Mouse (Mus musculus) cerebellum, adult 18-20 months (tissue): Measurements from ENCODE around the gene Plgrkt.
"Not testable (repeated sequence)": the region's sequence is repeated elsewhere in the genome, so short reads cannot be mapped to it uniquely, and the experiment has no call there.

ENCODE experiments used
- DNase-seq, 2 experiments: peaks; one replicate each; pipeline ENCODE4 v3.0.0; 2021

Gene Plgrkt

GRCm38 (mm10) chr19:29366969-29367622 is at the start of gene Plgrkt, which contains the start of gene Cd274:
TSS of gene Plgrkt (minus strand) at chr19:29367390.
TSS of gene Cd274 (plus strand) at chr19:29367455.
- peak; percentile 64 to 72 for DNase-seq

DNA sequence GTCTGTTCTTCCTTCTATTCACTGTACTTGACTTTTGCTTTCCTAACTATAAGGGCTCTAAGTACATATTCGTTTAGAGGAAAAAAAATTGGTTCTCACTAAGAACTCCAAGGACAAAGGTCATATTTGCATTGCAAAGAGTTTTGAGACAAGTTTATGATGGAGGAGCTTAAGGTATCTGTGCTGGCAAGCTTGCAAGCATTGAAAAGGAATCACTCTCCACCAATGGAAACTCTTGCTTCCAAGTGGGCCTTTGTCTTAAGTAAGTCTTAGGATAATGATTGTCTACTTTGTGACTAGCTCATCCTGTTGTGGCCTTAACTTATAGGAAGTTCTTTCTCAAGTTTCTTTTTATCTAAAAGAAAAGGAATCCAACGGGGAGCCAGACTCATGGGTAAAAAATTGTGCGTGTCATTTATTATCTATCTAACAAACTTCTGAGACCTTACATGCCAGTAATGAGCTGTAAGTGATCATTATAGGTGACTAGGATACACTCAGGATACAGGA is 49.3 kb upstream of the Plgrkt start:
- no peak for DNase-seq

- DNase-seq, result not testable (repeated sequence)
Observed at GRCm38 (mm10) chr19:29414917-29415316, 47.7 kb upstream of the Plgrkt start.

- no peak for DNase-seq
Observed at GRCm38 (mm10) chr19:29414513-29414912, 47.3 kb upstream of the Plgrkt start.

GRCm38 (mm10) chr19:29412476-29413420 is 45.6 kb upstream of the Plgrkt start:
- no peak for DNase-seq

DNA sequence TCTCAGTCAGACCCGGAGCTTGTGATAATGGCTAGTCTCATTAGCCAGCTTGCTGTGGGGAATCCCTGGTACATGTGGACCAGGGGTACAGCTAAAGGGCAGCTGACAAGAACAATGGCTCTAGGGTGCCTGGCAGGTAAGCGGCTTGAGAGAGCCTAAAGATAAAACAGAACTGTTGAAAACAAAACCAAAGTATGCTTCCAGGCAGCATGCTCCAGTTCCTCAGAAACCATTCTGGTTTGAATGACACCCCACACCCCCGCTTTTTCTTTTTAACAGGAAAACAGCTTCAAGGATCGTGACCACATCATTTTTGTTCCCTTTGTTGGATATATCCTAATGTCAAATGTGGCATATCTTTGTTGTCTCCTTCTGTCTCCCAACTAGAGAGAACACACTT is 43.4 kb upstream of the Plgrkt start, which contains the start of gene Pdcd1lg2:
Gene Pdcd1lg2 (plus strand): TSS at position 301 of the 400 bp plus-strand sequence.
- DNase-seq, result no peak

- no peak for DNase-seq
Observed at GRCm38 (mm10) chr19:29406042-29407017, 39.1 kb upstream of the Plgrkt start.

DNA sequence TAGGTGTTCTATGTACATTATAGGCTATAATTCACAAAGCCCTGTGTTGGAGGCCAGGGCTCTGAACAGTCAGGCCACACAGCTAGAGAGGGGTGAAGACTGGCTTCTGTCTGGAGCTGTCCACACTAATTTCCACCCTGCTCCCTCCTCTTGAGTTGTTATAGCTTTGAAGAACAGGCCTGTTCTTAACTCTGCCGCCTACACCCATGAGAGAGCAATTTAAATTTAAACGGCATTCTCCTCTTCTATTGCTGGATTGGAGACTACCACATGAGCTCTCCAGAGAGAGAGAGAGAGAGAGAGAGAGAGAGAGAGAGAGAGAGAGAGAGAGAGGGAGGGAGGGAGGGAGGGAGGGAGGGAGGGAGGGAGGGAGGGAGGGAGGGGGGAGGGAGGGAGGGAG is 38.2 kb upstream of the Plgrkt start:
- no peak for DNase-seq

DNA sequence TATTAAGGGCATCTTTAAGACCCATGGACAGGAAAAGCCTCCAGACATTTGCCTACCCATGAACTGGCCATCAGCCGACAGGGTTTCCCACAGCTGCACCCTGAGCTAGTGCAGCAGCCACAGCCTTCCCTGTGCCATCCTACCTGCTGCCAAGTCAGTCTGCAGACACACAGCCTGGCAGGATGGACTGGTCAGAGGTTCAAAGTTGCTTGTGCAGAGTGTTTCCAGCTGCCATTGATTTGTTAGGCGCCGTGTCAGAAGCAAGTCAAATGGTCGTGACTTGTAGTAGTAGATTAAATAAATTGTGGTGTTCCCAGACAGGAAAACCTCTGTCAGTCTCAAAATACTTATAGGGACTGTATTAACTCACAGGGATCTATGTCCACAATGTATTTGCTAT is 36.1 kb upstream of the Plgrkt start:
- no peak for DNase-seq

- DNase-seq, result no peak
Observed at GRCm38 (mm10) chr19:29402621-29403020, 35.4 kb upstream of the Plgrkt start.

DNA sequence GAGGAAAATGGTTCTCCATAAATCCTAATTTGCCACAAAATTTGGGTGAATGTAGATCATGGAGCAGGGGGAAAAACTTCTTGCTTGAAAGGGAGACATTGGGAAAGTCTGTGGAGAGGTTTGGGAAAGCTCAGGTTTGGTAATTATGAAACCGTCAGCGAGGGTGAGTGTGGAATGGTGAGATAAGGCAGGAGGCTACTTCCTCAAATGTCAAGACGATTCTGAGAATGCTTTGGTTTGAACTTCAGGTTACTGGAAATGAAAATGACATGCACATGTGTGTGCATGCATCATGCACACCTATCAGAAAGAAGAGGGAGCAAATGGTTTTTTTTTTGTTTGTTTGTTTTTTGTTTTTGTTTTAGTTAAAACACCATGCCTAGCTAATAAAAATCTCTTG is 33.3 kb upstream of the Plgrkt start:
- DNase-seq, result no peak

DNA sequence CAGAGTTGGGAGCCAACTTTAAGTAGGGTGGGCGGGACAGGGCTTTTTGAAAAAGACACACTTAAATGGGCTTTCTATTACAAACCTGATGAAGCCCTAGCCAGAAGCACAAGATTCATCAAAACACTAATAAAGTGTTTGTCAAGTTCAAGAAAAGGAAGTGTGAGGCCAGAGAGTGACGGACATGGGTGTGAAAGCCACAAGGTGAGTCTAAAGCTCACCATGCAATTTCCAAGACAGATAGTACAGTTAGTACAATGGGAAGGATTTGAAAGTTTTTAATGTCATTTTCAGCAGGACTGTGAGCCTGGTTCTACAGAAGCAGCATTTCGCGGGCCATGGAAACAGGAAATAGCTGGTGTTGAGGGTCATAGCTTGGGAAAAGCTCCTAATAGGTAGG is 32.6 kb upstream of the Plgrkt start:
- no peak for DNase-seq

DNA sequence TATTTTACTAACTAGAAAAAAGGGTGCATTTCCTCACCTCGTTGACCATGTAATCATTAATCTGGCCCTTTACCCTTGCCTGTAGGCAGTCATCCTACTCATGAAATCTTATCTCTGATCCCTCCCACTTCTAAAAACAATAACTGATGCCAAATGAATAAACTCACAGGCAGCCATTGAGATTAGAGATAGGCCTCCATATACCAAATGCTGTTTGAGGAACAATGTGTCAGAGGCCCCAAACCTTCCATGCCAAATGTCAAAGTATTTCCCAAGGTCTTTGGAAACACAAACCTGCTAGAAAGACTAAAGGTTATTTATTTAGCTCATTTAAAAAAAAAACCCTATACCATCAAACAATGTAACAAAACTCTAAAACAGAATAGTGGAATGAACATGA is 29.2 kb upstream of the Plgrkt start:
- no peak for DNase-seq

GRCm38 (mm10) chr19:29394721-29395120 is 27.5 kb upstream of the Plgrkt start:
- DNase-seq, result no peak

- DNase-seq, result no peak
Observed at GRCm38 (mm10) chr19:29393333-29393732, 26.1 kb upstream of the Plgrkt start.

GRCm38 (mm10) chr19:29391279-29391678 is 24.1 kb upstream of the Plgrkt start:
- no peak for DNase-seq

DNA sequence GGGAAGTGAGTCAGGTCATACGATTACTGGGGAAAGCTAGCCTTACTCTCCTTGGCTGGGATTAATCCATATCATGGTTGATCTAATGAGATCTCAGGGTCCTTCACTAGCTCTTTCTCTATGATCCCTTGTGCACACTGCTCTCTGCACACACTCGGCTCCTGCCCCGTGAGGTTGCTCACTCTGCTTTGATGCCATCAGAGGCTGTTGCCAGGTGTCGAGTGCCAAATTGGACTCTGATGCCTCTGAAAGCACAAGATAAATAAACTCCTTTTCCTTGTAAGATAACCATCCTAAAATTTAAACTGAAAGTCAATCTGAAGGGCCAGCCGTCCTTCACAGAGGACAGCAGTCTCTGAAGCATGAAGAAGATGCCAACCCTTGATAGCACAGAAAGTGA is 23.3 kb upstream of the Plgrkt start:
- no peak for DNase-seq

DNA sequence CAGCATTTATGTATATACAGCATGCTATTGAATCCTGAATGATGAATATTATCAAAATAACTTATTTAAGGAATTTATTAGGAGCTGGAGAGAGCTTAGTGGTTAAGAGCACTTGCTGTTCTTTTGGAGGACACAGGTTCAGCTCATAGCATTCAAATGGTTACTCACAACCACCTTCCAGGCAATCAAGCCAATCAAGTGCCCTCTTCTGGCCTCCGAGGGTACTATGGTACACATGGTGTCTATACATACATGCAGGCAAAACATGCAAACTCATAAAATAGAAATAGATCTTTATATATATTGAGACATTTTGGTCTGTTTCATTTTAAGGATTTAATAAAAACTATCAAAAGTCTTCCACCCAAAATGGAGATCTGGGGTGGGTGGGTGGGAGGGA is 21.6 kb upstream of the Plgrkt start:
- DNase-seq, result no peak

DNA sequence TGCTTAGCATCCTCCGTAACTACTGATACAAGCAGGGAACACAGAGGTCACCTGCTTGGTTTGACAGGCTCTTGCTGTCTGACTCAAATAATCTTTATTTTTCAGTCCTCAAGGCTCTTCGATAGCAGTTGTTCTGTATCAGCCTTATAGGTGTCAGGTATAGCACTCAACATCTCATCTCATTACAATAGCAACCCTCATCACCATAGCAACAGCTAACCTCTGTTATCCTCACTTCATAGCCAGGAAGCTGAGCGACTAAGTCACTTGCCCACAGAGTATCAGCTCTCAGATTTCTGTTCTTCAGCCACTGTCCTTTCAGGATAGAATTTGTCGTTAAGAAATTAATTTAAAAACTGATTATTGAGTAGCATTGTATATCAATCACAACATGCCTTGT is 18.6 kb upstream of the Plgrkt start:
- no peak for DNase-seq

- no peak for DNase-seq
Observed at GRCm38 (mm10) chr19:29384994-29385393, 17.8 kb upstream of the Plgrkt start.

- DNase-seq, result no peak
Observed at GRCm38 (mm10) chr19:29384412-29384811, 17.2 kb upstream of the Plgrkt start.

GRCm38 (mm10) chr19:29383368-29383767 is 16.2 kb upstream of the Plgrkt start:
- DNase-seq, result no peak
